Mouse (Mus musculus) inflammation-experienced regulatory T-cells, adult 6 months (primary cell): ENCODE results near the gene Plxdc1. TPM values are rescaled to one million over a fixed set of nuclear protein-coding genes. Genes with fewer than 3 reads are reported as not detected.

ENCODE experiments used
- ATAC-seq: one replicate; pipeline ENCODE4 v1.8.0; 2017
- polyA plus RNA-seq, 3 experiments: library from polyadenylated mRNA; unstranded; fragments of 100-300 nt; shearing (Covaris generic); gene quantifications; one replicate each; pipeline ENCODE4 v1.2.1; 2017

Gene Plxdc1
- polyA plus RNA-seq, 3 experiments from 2014 or later, result 1.1 to 8.5 (median 2.2) TPM

GRCm38 (mm10) chr11:97908634-97909348 lies 77.5 kb downstream of the Plxdc1 start:
- ATAC-seq, result no peak

- ATAC-seq, result no peak
These were observed 78.3 kb downstream of the Plxdc1 start for GRCm38 (mm10) chr11:97907935-97908334.

- no peak for ATAC-seq
These were observed 79.3 kb downstream of the Plxdc1 start for GRCm38 (mm10) chr11:97906905-97907304.

GRCm38 (mm10) chr11:97905941-97906340 lies 80.3 kb downstream of the Plxdc1 start:
- no peak for ATAC-seq

GRCm38 (mm10) chr11:97905540-97905939 lies 80.7 kb downstream of the Plxdc1 start:
- no peak for ATAC-seq

GRCm38 (mm10) chr11:97904801-97905200 lies 81.4 kb downstream of the Plxdc1 start:
- ATAC-seq, result no peak

- ATAC-seq, result no peak
These were observed 84.4 kb downstream of the Plxdc1 start for GRCm38 (mm10) chr11:97901806-97902205.

GRCm38 (mm10) chr11:97899822-97900221 lies 86.4 kb downstream of the Plxdc1 start:
- peak; percentile 68 for ATAC-seq

- no peak for ATAC-seq
These were observed 88.6 kb downstream of the Plxdc1 start for GRCm38 (mm10) chr11:97897568-97898185.

- ATAC-seq, result no peak
These were observed 89.6 kb downstream of the Plxdc1 start for GRCm38 (mm10) chr11:97896655-97897054.

- no peak for ATAC-seq
These were observed 94.4 kb downstream of the Plxdc1 start for GRCm38 (mm10) chr11:97891821-97892220.

- no peak for ATAC-seq
These were observed 100.8 kb downstream of the Plxdc1 start for GRCm38 (mm10) chr11:97885296-97885915.

GRCm38 (mm10) chr11:97884601-97885185 lies 101.6 kb downstream of the Plxdc1 start:
- ATAC-seq, result no peak

- ATAC-seq, result peak; percentile 89
These were observed 102.2 kb downstream of the Plxdc1 start, which contains the start of gene Fbxo47 for GRCm38 (mm10) chr11:97883918-97884600. Gene Fbxo47, minus strand, starts transcription at chr11:97884154.

- peak; percentile 62 for ATAC-seq
These were observed 102.7 kb downstream of the Plxdc1 start for GRCm38 (mm10) chr11:97883542-97883917.

GRCm38 (mm10) chr11:97880362-97880761 lies 105.9 kb downstream of the Plxdc1 start:
- ATAC-seq, result no peak

GRCm38 (mm10) chr11:97877341-97877740 lies 108.9 kb downstream of the Plxdc1 start:
- no peak for ATAC-seq

GRCm38 (mm10) chr11:97874396-97874795 lies 111.8 kb downstream of the Plxdc1 start:
- no peak for ATAC-seq
